Comparison of ENCODE assay signal across 7 mouse cellular contexts in genomic region chr4:134186268-134186667, GRCm38 (mm10). TPM values are rescaled to one million over a fixed set of nuclear protein-coding genes. Genes with fewer than 3 reads are reported as not detected.
DNase-seq lines count a peak whose midpoint lies in the region; ATAC-seq and TF ChIP-seq lines count a peak whose summit lies in the region.

No protein-coding gene starts in this region.

- DNase-seq in neural tube, embryonic 11.5 days (ENCODE audit: low spot score) = no peak
- DNase-seq in neural tube, embryonic 10.5 days (ENCODE audit: extremely low spot score, low spot score) = no peak
- DNase-seq in yolk sac, embryonic 10.5 days (ENCODE audit: low spot score) = no peak
- no peak for DNase-seq in cerebellum, postnatal 10 days

- ATAC-seq in neural tube, embryonic 11.5 days (ENCODE audit: insufficient read depth, low FRiP score, low TSS enrichment) = 0 out of 2 replicates have a peak, but pooled peaks have one; percentile 3
- ATAC-seq in intestine, postnatal 0 days = no peak

- H3K36me3 ChIP-seq in neural tube, embryonic 11.5 days (ENCODE audit: control insufficient read depth, insufficient read depth, low read length) = no peaks in the 10 kb centered on the region; the same call in 1 of the 2 replicates
- no peaks in the 10 kb centered on the region for H3K36me3 ChIP-seq in intestine, postnatal 0 days (ENCODE audit: control insufficient read depth, insufficient read depth)

- peak overlapping the region; percentile 67 for H3K4me3 ChIP-seq in neural tube, embryonic 11.5 days (ENCODE audit: low read depth, low read length)
- H3K4me3 ChIP-seq in embryonic fibroblast, embryonic 13.5 days (ENCODE audit: insufficient read depth, low read length) = peak overlapping the region; percentile 76
- peak overlapping the region; percentile 76 for H3K4me3 ChIP-seq in intestine, postnatal 0 days (ENCODE audit: low read depth, low read length)
- peak overlapping the region; percentile 84 for H3K4me3 ChIP-seq in olfactory bulb, adult 2 months (ENCODE audit: insufficient read depth, low read depth, low read length)

- TF ChIP-seq CTCF in embryonic fibroblast, embryonic 13.5 days (IDR thresholded peaks at IDR 0.05; ENCODE audit: borderline replicate concordance, insufficient read depth, low read length) = no peak
- no peak for TF ChIP-seq CTCF in intestine, postnatal 0 days (IDR thresholded peaks at IDR 0.05; ENCODE audit: low read depth)
- TF ChIP-seq CTCF in olfactory bulb, adult 2 months (IDR thresholded peaks at IDR 0.05; ENCODE audit: insufficient read depth, low read depth, low read length) = no peak

- peak overlapping the region; percentile 64 for H3K9ac ChIP-seq in neural tube, embryonic 11.5 days (ENCODE audit: low read length)
- peak overlapping the region; percentile 50 for H3K9ac ChIP-seq in intestine, postnatal 0 days (ENCODE audit: low read depth, low read length)

- no peaks in the 10 kb centered on the region for H3K27me3 ChIP-seq in neural tube, embryonic 11.5 days (ENCODE audit: control insufficient read depth, insufficient read depth, low read length)
- H3K27me3 ChIP-seq in intestine, postnatal 0 days (replicated peaks; ENCODE audit: control insufficient read depth, insufficient read depth, low read length) = no peaks in the 10 kb centered on the region

- no peaks in the 10 kb centered on the region for H3K9me3 ChIP-seq in neural tube, embryonic 11.5 days (ENCODE audit: control insufficient read depth, low read length)
- no peaks in the 10 kb centered on the region for H3K9me3 ChIP-seq in intestine, postnatal 0 days (ENCODE audit: control insufficient read depth)

- TF ChIP-seq POLR2A in embryonic fibroblast, embryonic 13.5 days (IDR thresholded peaks at IDR 0.05; ENCODE audit: low read depth, low read length) = no peak
- TF ChIP-seq POLR2A in olfactory bulb, adult 2 months (IDR thresholded peaks at IDR 0.05; ENCODE audit: insufficient read depth, low read depth, low read length) = no peak

- H3K27ac ChIP-seq in neural tube, embryonic 11.5 days (ENCODE audit: low read depth, low read length) = peak overlapping the region; percentile 11; the same call in 1 of the 2 replicates
- H3K27ac ChIP-seq in embryonic fibroblast, embryonic 13.5 days (ENCODE audit: insufficient read depth, low read length) = no peak overlapping the region
- no peak overlapping the region for H3K27ac ChIP-seq in intestine, postnatal 0 days (ENCODE audit: low read depth, low read length)
- H3K27ac ChIP-seq in olfactory bulb, adult 2 months (ENCODE audit: insufficient read depth, low read depth, low read length) = no peak overlapping the region

- 0 out of 2 replicates have a peak, but pooled peaks cover 2% of the 10 kb centered on the region for H3K4me1 ChIP-seq in neural tube, embryonic 11.5 days (ENCODE audit: control insufficient read depth, insufficient read depth, low read length)
- no peaks in the 10 kb centered on the region; the same call in 1 of the 2 replicates for H3K4me1 ChIP-seq in embryonic fibroblast, embryonic 13.5 days (ENCODE audit: control insufficient read depth, insufficient read depth, low read length)
- peaks cover 4% of the 10 kb centered on the region; the same call in 1 of the 2 replicates for H3K4me1 ChIP-seq in intestine, postnatal 0 days (replicated peaks; ENCODE audit: control insufficient read depth, insufficient read depth, low read length)
- peaks cover 9% of the 10 kb centered on the region for H3K4me1 ChIP-seq in olfactory bulb, adult 2 months (ENCODE audit: control insufficient read depth, insufficient read depth, low read length)

- peak overlapping the region; percentile 82 for H3K4me2 ChIP-seq in neural tube, embryonic 11.5 days (ENCODE audit: low read depth)
- H3K4me2 ChIP-seq in intestine, postnatal 0 days (replicated peaks; ENCODE audit: low read depth) = peak overlapping the region; percentile 98

- under 1% methylated on average over 22 of the region's 22 CpGs for WGBS in neural tube, embryonic 11.5 days
- under 1% methylated on average over 22 of the region's 22 CpGs for WGBS in intestine, postnatal 0 days
- under 1% methylated on average over 22 of the region's 22 CpGs for WGBS in olfactory bulb, adult 2 months

RNA-seq across cellular contexts. Expression of gene Cep85, which starts 0.6 kb away (rescaled TPM):
- 30.0 and 30.6 TPM in 2 replicates for polyA plus RNA-seq in neural tube, embryonic 11.5 days (2014; fragmentation: Nextera tagmentation; extraction: Ambion mirVana)
- polyA plus RNA-seq in embryonic fibroblast, embryonic 13.5 days (2011; ENCODE audit: insufficient read length, low read depth, missing spikeins) = 17.4 and 22.1 TPM in 2 replicates
- 85.9 and 91.1 TPM in 2 replicates for polyA plus RNA-seq in intestine, postnatal 0 days (2015; fragmentation: Nextera tagmentation; extraction: Ambion mirVana)
- 428 TPM in 1 of 2 replicates, not detected in the other for polyA plus RNA-seq in olfactory bulb, adult 2 months (2012; ENCODE audit: insufficient read depth, insufficient read length, low replicate concordance, missing spikeins)

RNA-seq across cellular contexts. Expression of gene Gm7534, which starts 16.5 kb away (rescaled TPM):
- polyA plus RNA-seq in neural tube, embryonic 11.5 days (2014; fragmentation: Nextera tagmentation; extraction: Ambion mirVana) = not detected in 2 replicates
- not detected in 2 replicates for polyA plus RNA-seq in embryonic fibroblast, embryonic 13.5 days (2011; ENCODE audit: insufficient read length, low read depth, missing spikeins)
- polyA plus RNA-seq in intestine, postnatal 0 days (2015; fragmentation: Nextera tagmentation; extraction: Ambion mirVana) = not detected in 2 replicates
- polyA plus RNA-seq in olfactory bulb, adult 2 months (2012; ENCODE audit: insufficient read depth, insufficient read length, low replicate concordance, missing spikeins) = not detected in 2 replicates

RNA-seq across cellular contexts. Expression of gene Catsper4, which starts 40.9 kb away (rescaled TPM):
- polyA plus RNA-seq in neural tube, embryonic 11.5 days (2014; fragmentation: Nextera tagmentation; extraction: Ambion mirVana) = not detected in 2 replicates
- polyA plus RNA-seq in embryonic fibroblast, embryonic 13.5 days (2011; ENCODE audit: insufficient read length, low read depth, missing spikeins) = not detected in 2 replicates
- polyA plus RNA-seq in intestine, postnatal 0 days (2015; fragmentation: Nextera tagmentation; extraction: Ambion mirVana) = 0.60 and 0.81 TPM in 2 replicates
- not detected in 2 replicates for polyA plus RNA-seq in olfactory bulb, adult 2 months (2012; ENCODE audit: insufficient read depth, insufficient read length, low replicate concordance, missing spikeins)

RNA-seq across cellular contexts. Expression of gene Cnksr1, which starts 51.9 kb away (rescaled TPM):
- 0.36 and 0.50 TPM in 2 replicates for polyA plus RNA-seq in neural tube, embryonic 11.5 days (2014; fragmentation: Nextera tagmentation; extraction: Ambion mirVana)
- polyA plus RNA-seq in embryonic fibroblast, embryonic 13.5 days (2011; ENCODE audit: insufficient read length, low read depth, missing spikeins) = 0.42 TPM in 1 of 2 replicates, not detected in the other
- polyA plus RNA-seq in intestine, postnatal 0 days (2015; fragmentation: Nextera tagmentation; extraction: Ambion mirVana) = 13.8 and 15.5 TPM in 2 replicates
- polyA plus RNA-seq in olfactory bulb, adult 2 months (2012; ENCODE audit: insufficient read depth, insufficient read length, low replicate concordance, missing spikeins) = not detected in 2 replicates

RNA-seq across cellular contexts. Expression of gene E130218I03Rik, which starts 57.2 kb away (rescaled TPM):
- polyA plus RNA-seq in neural tube, embryonic 11.5 days (2014; fragmentation: Nextera tagmentation; extraction: Ambion mirVana) = 0.28 TPM in 1 of 2 replicates, not detected in the other
- polyA plus RNA-seq in embryonic fibroblast, embryonic 13.5 days (2011; ENCODE audit: insufficient read length, low read depth, missing spikeins) = not detected in 2 replicates
- polyA plus RNA-seq in intestine, postnatal 0 days (2015; fragmentation: Nextera tagmentation; extraction: Ambion mirVana) = 0.39 and 0.46 TPM in 2 replicates
- not detected in 2 replicates for polyA plus RNA-seq in olfactory bulb, adult 2 months (2012; ENCODE audit: insufficient read depth, insufficient read length, low replicate concordance, missing spikeins)
